Mouse (Mus musculus) adrenal gland, postnatal 10 days (tissue): ENCODE data around the gene Cdv3. TPM values are rescaled to one million over a fixed set of nuclear protein-coding genes. Genes with fewer than 3 reads are reported as not detected.
A peak's percentile ranks its signal among the peaks of the same experiment; 100 is the strongest.

Experiments used
- DNase-seq: peaks from one replicate; pipeline ENCODE4 v3.0.0; 2021; ENCODE audit warnings: mixed read lengths
- long read RNA-seq, 2 experiments: library from polyadenylated mRNA; stranded (forward); transcript quantifications; one replicate each; pipeline ENCODE4 v2.0.0; 2021
- total RNA-seq, 2 experiments: library from RNA; stranded (reverse); gene quantifications; 2 replicates each; pipeline ENCODE4 v1.2.3; 2021

The Cdv3 gene
- total RNA-seq, result 100 to 1,000 TPM; 148 to 171 TPM
- long read RNA-seq, experiment 1, transcript Cdv3-202 (5 exons, 3,787 nt), result major isoform, 9 of 47 reads
- long read RNA-seq, experiment 1, partial matches to known transcripts, result 23 of 47 reads
- long read RNA-seq, experiment 1, other reads (novel, unspliced or antisense), result 10 of 47 reads
- long read RNA-seq, experiment 2, transcript Cdv3-202 (5 exons, 3,787 nt), result major isoform, 7 of 24 reads
- long read RNA-seq, experiment 2, partial matches to known transcripts, result 14 of 24 reads
- long read RNA-seq, experiment 2, other reads (novel, unspliced or antisense), result 2 of 24 reads

GRCm38 (mm10) chr9:103365290-103366247 lies at the start of gene Cdv3:
Cdv3 (minus strand) TSS chr9:103365840.
- peak; percentile 99 for DNase-seq

DNA sequence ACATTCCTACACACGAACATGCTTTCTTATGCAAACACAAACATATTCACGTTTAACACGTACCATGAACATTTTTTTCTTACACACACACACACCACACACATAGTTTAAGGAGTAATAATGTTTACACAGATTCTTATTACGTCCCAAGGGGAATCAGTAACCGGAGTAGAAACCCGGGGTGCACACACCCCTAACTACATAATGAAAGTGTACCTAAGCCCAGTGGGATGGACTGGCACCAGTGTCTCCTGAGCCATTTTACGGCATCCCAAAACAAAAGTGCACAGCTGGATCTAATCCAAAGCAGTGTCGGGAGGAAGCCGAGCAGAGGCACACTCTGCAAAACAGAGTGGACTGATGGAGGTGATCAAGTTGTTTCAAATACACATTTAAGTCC lies 47.8 kb upstream of the Cdv3 start:
- DNase-seq, result no peak

DNA sequence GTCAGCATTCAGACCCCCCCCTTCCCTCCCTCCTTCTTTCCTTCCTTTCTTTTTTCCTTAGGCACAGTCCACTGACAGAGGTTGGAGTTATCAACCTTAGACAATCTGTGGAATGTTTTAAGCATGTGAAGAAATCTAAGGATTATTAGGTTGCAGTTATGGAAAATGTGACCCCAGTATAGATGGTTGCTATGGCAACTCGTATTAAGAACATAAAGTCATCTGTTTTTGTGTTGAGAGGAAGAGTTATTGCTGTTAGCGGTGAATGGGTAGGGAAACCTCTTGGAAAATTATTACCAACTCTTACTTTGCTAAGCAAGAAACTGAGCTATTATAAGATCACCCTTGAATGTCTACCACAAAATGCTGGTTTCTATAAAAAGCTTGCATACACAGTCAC lies 43.5 kb upstream of the Cdv3 start:
- DNase-seq, result no peak

DNA sequence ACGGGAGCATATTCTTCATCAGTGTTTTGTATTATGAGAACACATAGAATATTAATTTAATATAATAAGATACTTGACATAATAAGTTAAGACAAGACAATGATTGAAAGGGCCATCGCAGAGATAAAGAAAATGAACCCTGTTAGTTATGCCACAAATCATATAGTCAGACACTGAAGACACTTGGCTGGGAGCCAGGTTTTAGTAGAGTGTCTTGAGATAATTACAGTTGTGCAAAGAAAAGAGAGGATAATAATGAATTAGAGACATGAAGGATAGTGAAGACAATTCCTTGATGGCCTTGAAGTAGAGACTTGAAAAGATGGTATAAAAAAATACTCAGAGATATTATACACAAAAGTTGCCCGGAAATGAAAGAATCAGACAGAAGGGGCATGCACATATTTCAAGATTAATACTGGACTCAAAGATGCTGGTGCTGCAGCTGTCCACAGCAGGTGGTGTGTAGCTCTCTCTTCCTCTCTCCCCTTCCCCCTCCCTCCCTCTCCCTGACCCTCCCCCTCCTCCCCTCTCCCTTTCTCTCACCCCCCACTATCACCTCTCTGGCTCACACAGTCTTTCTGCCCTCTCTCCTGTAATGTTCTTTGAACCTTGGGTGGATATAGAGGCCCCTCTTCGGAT lies 42.6 kb upstream of the Cdv3 start:
- no peak for DNase-seq

- DNase-seq, result no peak
Observed at GRCm38 (mm10) chr9:103403331-103403973, 37.8 kb upstream of the Cdv3 start.

GRCm38 (mm10) chr9:103398509-103399157 lies 33.0 kb upstream of the Cdv3 start:
- no peak for DNase-seq

DNA sequence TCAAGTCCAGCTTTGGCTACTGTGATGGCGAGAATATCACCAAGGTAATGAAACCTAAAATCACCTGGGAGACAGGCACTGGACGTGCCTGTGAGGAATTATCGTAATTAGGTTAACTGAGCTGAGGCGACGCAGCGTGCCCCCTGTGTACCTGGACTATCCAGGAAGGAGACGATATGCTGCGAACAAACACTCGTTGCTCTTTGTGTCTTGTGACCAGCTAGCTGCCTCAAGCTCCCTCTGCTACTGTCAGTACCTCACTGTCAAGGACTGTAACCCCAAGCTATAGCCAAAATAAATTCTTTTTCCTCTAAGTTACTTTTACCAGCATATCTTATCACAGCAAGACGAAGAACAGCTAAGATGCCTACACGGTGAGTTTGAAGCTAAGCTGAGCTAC lies 27.6 kb upstream of the Cdv3 start:
- DNase-seq, result no peak

GRCm38 (mm10) chr9:103391796-103392372 lies 26.2 kb upstream of the Cdv3 start:
- peak; percentile 38 for DNase-seq

DNA sequence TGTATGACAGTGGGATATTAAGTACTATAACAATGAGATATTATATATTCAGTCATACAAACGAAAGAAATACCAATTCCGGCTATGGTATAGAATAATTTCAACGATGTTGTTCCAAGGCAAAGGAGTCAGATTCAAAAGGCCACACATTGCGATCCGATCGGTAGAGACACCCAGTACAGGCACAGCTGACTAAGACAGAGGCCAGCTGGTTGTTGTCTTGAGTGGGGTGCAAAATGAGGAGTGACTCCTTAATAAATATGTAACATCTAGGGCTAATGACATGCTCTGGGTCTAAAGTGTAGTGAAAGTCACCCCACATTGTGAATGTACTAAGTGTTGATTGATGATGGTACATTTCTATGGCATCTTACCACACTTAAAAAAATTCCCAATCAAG lies 23.6 kb upstream of the Cdv3 start:
- DNase-seq, result no peak

- DNase-seq, result no peak
Observed at GRCm38 (mm10) chr9:103387011-103387653, 21.5 kb upstream of the Cdv3 start.

DNA sequence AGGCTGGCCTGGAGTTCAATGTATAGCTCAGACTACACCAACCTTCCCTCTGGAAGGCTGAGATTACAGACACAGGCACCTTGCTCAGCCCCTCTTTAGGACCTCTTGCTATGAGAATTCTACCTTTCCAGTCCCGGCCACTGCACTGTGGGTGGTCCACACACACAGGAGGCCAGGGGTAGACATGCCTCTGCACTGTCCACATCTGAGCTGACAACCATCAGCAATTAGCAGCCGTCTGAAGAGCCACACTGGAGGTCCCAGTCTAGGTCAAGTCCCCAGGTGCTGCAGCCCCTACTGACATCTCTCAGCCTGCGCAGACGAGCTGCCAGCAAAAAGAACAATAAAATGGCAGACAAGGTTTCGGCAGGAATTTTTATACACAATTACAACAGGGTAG lies 20.9 kb upstream of the Cdv3 start:
- no peak for DNase-seq

- no peak for DNase-seq
Observed at GRCm38 (mm10) chr9:103385600-103385999, 20.0 kb upstream of the Cdv3 start.

GRCm38 (mm10) chr9:103384141-103384796 lies 18.6 kb upstream of the Cdv3 start:
- DNase-seq, result no peak

- DNase-seq, result no peak
Observed at GRCm38 (mm10) chr9:103383576-103383975, 17.9 kb upstream of the Cdv3 start.

- no peak for DNase-seq
Observed at GRCm38 (mm10) chr9:103382989-103383388, 17.3 kb upstream of the Cdv3 start.

DNA sequence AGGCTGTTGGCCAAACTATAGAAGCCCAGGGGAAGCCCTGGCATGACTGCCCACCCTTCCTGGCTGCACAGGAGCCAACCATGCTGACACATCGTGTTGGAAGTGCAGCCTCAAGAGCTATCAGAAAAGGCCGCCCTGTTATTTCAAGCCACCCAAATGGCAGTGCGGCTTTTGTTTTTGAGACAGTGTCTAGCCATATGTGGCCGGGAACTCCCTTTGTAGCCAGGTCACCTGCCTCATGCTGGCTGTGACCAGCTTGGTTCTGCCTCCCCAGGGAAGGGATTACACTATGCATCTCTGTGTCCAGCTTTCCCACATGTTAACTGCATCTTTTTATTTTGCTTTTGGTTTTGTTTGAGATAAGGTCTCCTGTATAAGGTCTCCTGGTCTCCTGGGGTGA lies 14.9 kb upstream of the Cdv3 start:
- no peak for DNase-seq

GRCm38 (mm10) chr9:103379199-103379598 lies 13.6 kb upstream of the Cdv3 start:
- no peak for DNase-seq

GRCm38 (mm10) chr9:103378686-103379085 lies 13.0 kb upstream of the Cdv3 start:
- no peak for DNase-seq

- DNase-seq, result no peak
Observed at GRCm38 (mm10) chr9:103376346-103377320, 11.0 kb upstream of the Cdv3 start.
